15 mouse cellular contexts compared by ENCODE assay signal in the genomic region with DNA sequence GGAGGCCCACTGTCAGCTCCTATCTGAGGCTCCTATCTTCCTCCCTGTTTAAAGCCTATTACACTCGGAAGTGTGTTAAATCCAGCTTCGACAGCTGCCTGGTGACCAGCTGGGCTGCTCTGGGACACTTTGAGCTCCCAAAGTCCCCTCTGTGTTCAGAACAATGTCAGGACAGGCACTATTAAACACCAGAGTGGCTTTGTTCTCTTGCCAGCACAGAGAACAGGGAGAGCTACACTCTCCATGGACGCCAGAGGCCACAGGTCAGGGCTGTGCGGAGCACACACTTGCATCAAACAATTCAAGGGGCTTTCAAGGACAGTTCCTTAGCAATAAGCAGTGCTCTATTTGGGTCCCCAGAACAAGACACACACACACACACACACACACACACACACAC. TPM values are rescaled to one million over a fixed set of nuclear protein-coding genes. Genes with fewer than 3 reads are reported as not detected.
A peak's percentile ranks its signal among the peaks of the same experiment; 100 is the strongest.
DNase-seq lines count a peak whose midpoint lies in the region; ATAC-seq and TF ChIP-seq lines count a peak whose summit lies in the region.
"Had no signal": no experiment of that assay in that cellular context is flagged by ENCODE, and none has a peak within 500 bp of the region (broad histone marks: within the 10 kb centered on the region; RNA-seq: fewer than 3 reads in every experiment).

No protein-coding gene starts in this region.

- WGBS in hindbrain, embryonic 15.5 days: 15% methylated on average over 4 of the region's 4 CpGs
- 16% methylated on average over 4 of the region's 4 CpGs for WGBS in hindbrain, embryonic 13.5 days
- 72% methylated on average over 4 of the region's 4 CpGs for WGBS in embryonic facial prominence, embryonic 12.5 days
- 44% methylated on average over 4 of the region's 4 CpGs for WGBS in olfactory bulb, adult 2 months
- WGBS in stomach, postnatal 0 days: 74% methylated on average over 4 of the region's 4 CpGs

- TF ChIP-seq CTCF in olfactory bulb, adult 2 months (IDR thresholded peaks at IDR 0.05; ENCODE audit: insufficient read depth, low read depth, low read length): no peak
- TF ChIP-seq CTCF in stomach, postnatal 0 days (IDR thresholded peaks at IDR 0.05; ENCODE audit: low read depth): no peak

- TF ChIP-seq EP300 in stomach, postnatal 0 days (optimal IDR thresholded peaks at IDR 0.05): no peak

- peak; percentile 48 for DNase-seq in adrenal gland, adult 2 months
- no peak for DNase-seq in adrenal gland, postnatal 25 days
- DNase-seq in stomach, postnatal 0 days (ENCODE audit: low spot score): no peak
- DNase-seq: gastrocnemius, postnatal 36 days; kidney, adult 11 months; kidney, postnatal 4 days had no signal

- no peak overlapping the region for H3K4me3 ChIP-seq in hindbrain, embryonic 15.5 days
- H3K4me3 ChIP-seq in hindbrain, embryonic 13.5 days: no peak overlapping the region
- no peak overlapping the region for H3K4me3 ChIP-seq in embryonic facial prominence, embryonic 12.5 days
- H3K4me3 ChIP-seq in olfactory bulb, adult 2 months (ENCODE audit: insufficient read depth, low read depth, low read length): no peak overlapping the region
- H3K4me3 ChIP-seq in stomach, postnatal 0 days (ENCODE audit: low read depth, low read length): no peak overlapping the region
- H3K4me3 ChIP-seq: embryonic facial prominence, embryonic 13.5 days; liver, embryonic 15.5 days; megakaryocyte, embryonic 14.5 days had no signal

- no peaks in the 10 kb centered on the region for H3K9me3 ChIP-seq in hindbrain, embryonic 15.5 days
- H3K9me3 ChIP-seq in hindbrain, embryonic 13.5 days: no peaks in the 10 kb centered on the region
- no peaks in the 10 kb centered on the region for H3K9me3 ChIP-seq in embryonic facial prominence, embryonic 12.5 days
- H3K9me3 ChIP-seq in stomach, postnatal 0 days (ENCODE audit: control insufficient read depth, low read length): no peaks in the 10 kb centered on the region
- H3K9me3 ChIP-seq: embryonic facial prominence, embryonic 13.5 days; liver, embryonic 15.5 days; megakaryocyte, embryonic 14.5 days had no signal

- no peak overlapping the region for H3K9ac ChIP-seq in hindbrain, embryonic 15.5 days
- no peak overlapping the region for H3K9ac ChIP-seq in hindbrain, embryonic 13.5 days
- no peak overlapping the region for H3K9ac ChIP-seq in embryonic facial prominence, embryonic 12.5 days
- no peak overlapping the region for H3K9ac ChIP-seq in stomach, postnatal 0 days (ENCODE audit: low read length)
- H3K9ac ChIP-seq: embryonic facial prominence, embryonic 13.5 days; liver, embryonic 15.5 days had no signal

- H3K4me1 ChIP-seq in hindbrain, embryonic 15.5 days (replicated peaks): peaks cover 34% of the 10 kb centered on the region
- H3K4me1 ChIP-seq in hindbrain, embryonic 13.5 days (replicated peaks): peaks cover 28% of the 10 kb centered on the region
- H3K4me1 ChIP-seq in embryonic facial prominence, embryonic 12.5 days: peaks cover 3% of the 10 kb centered on the region
- H3K4me1 ChIP-seq in olfactory bulb, adult 2 months (ENCODE audit: control insufficient read depth, insufficient read depth, low read length): peaks cover 37% of the 10 kb centered on the region
- H3K4me1 ChIP-seq in stomach, postnatal 0 days (replicated peaks; ENCODE audit: control insufficient read depth, insufficient read depth): no peaks in the 10 kb centered on the region; the same call in 1 of the 2 replicates

- ATAC-seq in hindbrain, embryonic 15.5 days (ENCODE audit: low FRiP score, low read depth): peak; percentile 12; the same call in 1 of the 2 replicates
- ATAC-seq in hindbrain, embryonic 13.5 days (ENCODE audit: low FRiP score): no peak
- ATAC-seq in embryonic facial prominence, embryonic 12.5 days (ENCODE audit: insufficient number of reproducible peaks, insufficient read depth, low FRiP score, low TSS enrichment): 0 out of 2 replicates have a peak, but pooled peaks have one; percentile 32
- ATAC-seq in inflammation-experienced regulatory T-cells, adult 6 months: no peak
- ATAC-seq in stomach, postnatal 0 days (ENCODE audit: low FRiP score, low TSS enrichment): no peak
- ATAC-seq: forebrain, embryonic 16.5 days had no signal

- H3K36me3 ChIP-seq in hindbrain, embryonic 15.5 days: peaks cover 30% of the 10 kb centered on the region
- peaks cover 29% of the 10 kb centered on the region for H3K36me3 ChIP-seq in hindbrain, embryonic 13.5 days
- H3K36me3 ChIP-seq in embryonic facial prominence, embryonic 12.5 days: peaks cover 19% of the 10 kb centered on the region
- H3K36me3 ChIP-seq in stomach, postnatal 0 days (ENCODE audit: control insufficient read depth, insufficient read depth, low read length): 0 out of 2 replicates have a peak, but pooled peaks cover 6% of the 10 kb centered on the region

- H3K27ac ChIP-seq in hindbrain, embryonic 15.5 days (replicated peaks): no peak overlapping the region
- no peak overlapping the region for H3K27ac ChIP-seq in hindbrain, embryonic 13.5 days
- H3K27ac ChIP-seq in embryonic facial prominence, embryonic 12.5 days: no peak overlapping the region
- peak overlapping the region; percentile 47; the same call in 1 of the 2 replicates for H3K27ac ChIP-seq in olfactory bulb, adult 2 months (ENCODE audit: insufficient read depth, low read depth, low read length)
- H3K27ac ChIP-seq in stomach, postnatal 0 days (replicated peaks): no peak overlapping the region
- H3K27ac ChIP-seq: embryonic facial prominence, embryonic 13.5 days; liver, embryonic 15.5 days had no signal

- no peak for TF ChIP-seq POLR2A in olfactory bulb, adult 2 months (IDR thresholded peaks at IDR 0.05; ENCODE audit: insufficient read depth, low read depth, low read length)

- H3K4me2 ChIP-seq in hindbrain, embryonic 15.5 days: no peak overlapping the region
- H3K4me2 ChIP-seq in hindbrain, embryonic 13.5 days: no peak overlapping the region
- no peak overlapping the region for H3K4me2 ChIP-seq in embryonic facial prominence, embryonic 12.5 days (replicated peaks)
- H3K4me2 ChIP-seq in stomach, postnatal 0 days (replicated peaks; ENCODE audit: low read depth): no peak overlapping the region
- H3K4me2 ChIP-seq: embryonic facial prominence, embryonic 13.5 days; liver, embryonic 15.5 days had no signal

- H3K27me3 ChIP-seq in hindbrain, embryonic 15.5 days: no peaks in the 10 kb centered on the region
- H3K27me3 ChIP-seq in hindbrain, embryonic 13.5 days: no peaks in the 10 kb centered on the region
- H3K27me3 ChIP-seq in embryonic facial prominence, embryonic 12.5 days: no peaks in the 10 kb centered on the region
- no peaks in the 10 kb centered on the region for H3K27me3 ChIP-seq in stomach, postnatal 0 days (ENCODE audit: control insufficient read depth, insufficient read depth, low read length)
- H3K27me3 ChIP-seq: embryonic facial prominence, embryonic 13.5 days; liver, embryonic 15.5 days; megakaryocyte, embryonic 14.5 days had no signal

RNA-seq across cellular contexts. Expression of a gene that starts 12.1 kb away (rescaled TPM):
- total RNA-seq in adrenal gland, adult 2 months (2021): 10 to 100 TPM; 21.7 to 31.2 TPM
- polyA plus RNA-seq in adrenal gland, adult 2 months (2012; rRNA removed): 18.7 and 21.3 TPM in 2 replicates
- 23.2 and 24.1 TPM in 2 replicates for total RNA-seq in adrenal gland, postnatal 25 days (2021)
- 46.5 and 49.8 TPM in 2 replicates for polyA plus RNA-seq in hindbrain, embryonic 15.5 days (2015; fragmentation: Nextera tagmentation; extraction: Ambion mirVana)
- 19.2 and 20.1 TPM in 2 replicates for polyA plus RNA-seq in hindbrain, embryonic 13.5 days (2015; fragmentation: Nextera tagmentation; extraction: Ambion mirVana)
- polyA plus RNA-seq in embryonic facial prominence, embryonic 12.5 days (2016; fragmentation: Nextera tagmentation; extraction: Ambion mirVana): 12.1 and 13.3 TPM in 2 replicates
- polyA plus RNA-seq in olfactory bulb, adult 2 months (2012; ENCODE audit: insufficient read depth, insufficient read length, low replicate concordance, missing spikeins): not detected in 2 replicates
- 10 to 100 TPM in 1 of 3 experiments, 1 to 10 TPM in 2; 6.3 to 11.6 (median 9.0) TPM for polyA plus RNA-seq in inflammation-experienced regulatory T-cells, adult 6 months (2017; shearing (Covaris generic))
- polyA plus RNA-seq in stomach, postnatal 0 days (2015; fragmentation: Nextera tagmentation; extraction: Ambion mirVana): 5.3 and 5.6 TPM in 2 replicates

RNA-seq across cellular contexts. Expression of a gene that starts 27.2 kb away (rescaled TPM):
- 100 to 1,000 TPM; 380 to 402 TPM for total RNA-seq in adrenal gland, adult 2 months (2021)
- 67.7 and 81.7 TPM in 2 replicates for polyA plus RNA-seq in adrenal gland, adult 2 months (2012; rRNA removed)
- total RNA-seq in adrenal gland, postnatal 25 days (2021): 257 and 265 TPM in 2 replicates
- 90.9 and 95.0 TPM in 2 replicates for polyA plus RNA-seq in hindbrain, embryonic 15.5 days (2015; fragmentation: Nextera tagmentation; extraction: Ambion mirVana)
- polyA plus RNA-seq in hindbrain, embryonic 13.5 days (2015; fragmentation: Nextera tagmentation; extraction: Ambion mirVana): 93.9 and 105 TPM in 2 replicates
- polyA plus RNA-seq in embryonic facial prominence, embryonic 12.5 days (2016; fragmentation: Nextera tagmentation; extraction: Ambion mirVana): 185 and 189 TPM in 2 replicates
- 1,067 TPM in 1 of 2 replicates, not detected in the other for polyA plus RNA-seq in olfactory bulb, adult 2 months (2012; ENCODE audit: insufficient read depth, insufficient read length, low replicate concordance, missing spikeins)
- polyA plus RNA-seq in inflammation-experienced regulatory T-cells, adult 6 months (2017; shearing (Covaris generic)): 100 to 1,000 TPM; 160 to 186 (median 183) TPM
- 636 and 675 TPM in 2 replicates for polyA plus RNA-seq in stomach, postnatal 0 days (2015; fragmentation: Nextera tagmentation; extraction: Ambion mirVana)

RNA-seq across cellular contexts. Expression of a gene that starts 39.8 kb away (rescaled TPM):
- total RNA-seq in adrenal gland, adult 2 months (2021): 100 to 1,000 TPM; 234 to 244 TPM
- 52.6 and 73.7 TPM in 2 replicates for polyA plus RNA-seq in adrenal gland, adult 2 months (2012; rRNA removed)
- total RNA-seq in adrenal gland, postnatal 25 days (2021): 228 and 255 TPM in 2 replicates
- polyA plus RNA-seq in hindbrain, embryonic 15.5 days (2015; fragmentation: Nextera tagmentation; extraction: Ambion mirVana): 402 and 403 TPM in 2 replicates
- 385 and 394 TPM in 2 replicates for polyA plus RNA-seq in hindbrain, embryonic 13.5 days (2015; fragmentation: Nextera tagmentation; extraction: Ambion mirVana)
- polyA plus RNA-seq in embryonic facial prominence, embryonic 12.5 days (2016; fragmentation: Nextera tagmentation; extraction: Ambion mirVana): 323 and 336 TPM in 2 replicates
- 444 TPM in 1 of 2 replicates, not detected in the other for polyA plus RNA-seq in olfactory bulb, adult 2 months (2012; ENCODE audit: insufficient read depth, insufficient read length, low replicate concordance, missing spikeins)
- 100 to 1,000 TPM in 2 of 3 experiments, 10 to 100 TPM in 1; 90.6 to 113 (median 101) TPM for polyA plus RNA-seq in inflammation-experienced regulatory T-cells, adult 6 months (2017; shearing (Covaris generic))
- 148 TPM in 2 replicates for polyA plus RNA-seq in stomach, postnatal 0 days (2015; fragmentation: Nextera tagmentation; extraction: Ambion mirVana)

Comparison
In these comparisons a context has a peak if more than half of its experiments do, and no peak if none do; other contexts are left out.
1. ATAC-seq: peak in hindbrain, embryonic 15.5 days (single experiment) and embryonic facial prominence, embryonic 12.5 days (single experiment); none in hindbrain, embryonic 13.5 days (single experiment), inflammation-experienced regulatory T-cells, adult 6 months (single experiment) and stomach, postnatal 0 days (single experiment).